Mouse (Mus musculus) CH12.LX (cell line): ENCODE measurements around the gene Odf4. TPM values are rescaled to one million over a fixed set of nuclear protein-coding genes. Genes with fewer than 3 reads are reported as not detected.
A peak's percentile ranks its signal among the peaks of the same experiment; 100 is the strongest.

ENCODE experiments used
- DNase-seq: peaks from one replicate; pipeline ENCODE4 v3.0.0-alpha.2; 2013; ENCODE audit errors: extremely low read depth
- H3K27ac ChIP-seq: 2 replicates; pipeline ENCODE4 v1.5.1; 2012; ENCODE audit warnings: low read depth, mild to moderate bottlenecking, control low read depth, moderate library complexity; ENCODE audit not compliant: insufficient read depth
- H3K27me3 ChIP-seq: replicated peaks from 2 replicates; pipeline ENCODE3; 2012; ENCODE audit warnings: inconsistent platforms
- H3K36me3 ChIP-seq, 2 experiments: replicated peaks in 1 of 2; 2 replicates each; pipeline versions ENCODE3 to v1.6.1; 2012; ENCODE audit warnings: inconsistent platforms in 1 of 2, low read length in 1 of 2, mild to moderate bottlenecking in 1 of 2, mixed read lengths in 1 of 2, moderate library complexity in 1 of 2; ENCODE audit not compliant: control insufficient read depth in 1 of 2, insufficient read depth in 1 of 2
- H3K4me1 ChIP-seq, 2 experiments: 2 replicates each; pipeline ENCODE4 v1.6.1; 2012; ENCODE audit warnings: inconsistent platforms in 1 of 2, moderate library complexity in 1 of 2; ENCODE audit not compliant: insufficient read depth in 2 of 2, control insufficient read depth in 1 of 2
- H3K4me2 ChIP-seq: 2 replicates; pipeline ENCODE4 v1.6.1; 2012; ENCODE audit warnings: low read depth, mild to moderate bottlenecking, control low read depth; ENCODE audit not compliant: poor library complexity, insufficient read depth, severe bottlenecking
- H3K4me3 ChIP-seq, 3 experiments: fragments of 150-350 bp in 1 of 3; sonication (generic) in 1 of 3; replicated peaks in 1 of 3; 2 replicates each; pipeline versions ENCODE3 to v1.5.1; 2011 to 2012; ENCODE audit warnings: low read depth in 2 of 3, low read length in 2 of 3, mild to moderate bottlenecking in 2 of 3, moderate library complexity in 2 of 3, control low read depth in 1 of 3, improper control_type of control experiment in 1 of 3, inconsistent platforms in 1 of 3, mixed read lengths in 1 of 3; ENCODE audit not compliant: poor library complexity in 1 of 3
- H3K79me2 ChIP-seq: replicated peaks from 2 replicates; pipeline ENCODE4 v1.6.1; 2012; ENCODE audit warnings: mild to moderate bottlenecking, moderate library complexity; ENCODE audit not compliant: control insufficient read depth, poor library complexity, insufficient read depth, severe bottlenecking; ENCODE audit errors: extremely low read depth
- H3K9ac ChIP-seq: 2 replicates; pipeline ENCODE4 v1.6.1; 2012; ENCODE audit warnings: low read depth, mild to moderate bottlenecking, control low read depth, moderate library complexity; ENCODE audit not compliant: insufficient read depth
- H3K9me3 ChIP-seq: replicated peaks from 2 replicates; pipeline ENCODE3; 2012; ENCODE audit warnings: low read length, inconsistent platforms, mixed read lengths
- CHD1 ChIP-seq: IDR thresholded peaks from 2 replicates; pipeline ENCODE4 v1.6.1; 2012; ENCODE audit warnings: low read depth, low read length, improper control_type of control experiment, inconsistent platforms
- E2F4 ChIP-seq: IDR thresholded peaks from 2 replicates; pipeline ENCODE4 v1.6.1; 2011; ENCODE audit warnings: low read depth, low read length, improper control_type of control experiment; ENCODE audit not compliant: insufficient replicate concordance
- EP300 ChIP-seq: IDR thresholded peaks from 2 replicates; pipeline ENCODE4 v1.6.1; 2011; ENCODE audit warnings: low read length, improper control_type of control experiment
- HCFC1 ChIP-seq: IDR thresholded peaks from 2 replicates; pipeline ENCODE4 v1.6.1; 2012; ENCODE audit warnings: low read depth, mild to moderate bottlenecking, inconsistent platforms, low read length, improper control_type of control experiment
- IRF4 ChIP-seq: IDR thresholded peaks from 2 replicates; pipeline ENCODE4 v1.6.1; 2014; ENCODE audit warnings: low read depth, mild to moderate bottlenecking, inconsistent platforms, low read length, improper control_type of control experiment
- JUN ChIP-seq: IDR thresholded peaks from 2 replicates; pipeline ENCODE4 v1.6.1; 2011; ENCODE audit warnings: low read depth, mild to moderate bottlenecking, low read length, improper control_type of control experiment, moderate library complexity; ENCODE audit not compliant: insufficient read depth
- JUND ChIP-seq: conservative IDR thresholded peaks from 2 replicates; pipeline ENCODE4 v1.6.1; 2011; ENCODE audit warnings: low read depth, low read length, improper control_type of control experiment
- MAFK ChIP-seq: IDR thresholded peaks from 2 replicates; pipeline ENCODE4 v1.6.1; 2011; ENCODE audit warnings: low read length, improper control_type of control experiment; ENCODE audit not compliant: insufficient replicate concordance
- MAX ChIP-seq: IDR thresholded peaks from 2 replicates; pipeline ENCODE4 v1.6.1; 2011; ENCODE audit warnings: low read length, improper control_type of control experiment
- MAZ ChIP-seq: IDR thresholded peaks from 2 replicates; pipeline ENCODE4 v1.6.1; 2012; ENCODE audit warnings: low read depth, mild to moderate bottlenecking, inconsistent platforms, low read length, improper control_type of control experiment, moderate library complexity
- NELFE ChIP-seq: IDR thresholded peaks from 2 replicates; pipeline ENCODE4 v1.6.1; 2011; ENCODE audit warnings: low read depth, low read length, improper control_type of control experiment
- NRF1 ChIP-seq: IDR thresholded peaks from 2 replicates; pipeline ENCODE4 v1.6.1; 2014; ENCODE audit warnings: low read depth, mild to moderate bottlenecking, inconsistent platforms, low read length, improper control_type of control experiment, moderate library complexity
- POLR2A ChIP-seq: IDR thresholded peaks from 2 replicates; pipeline ENCODE4 v1.6.1; 2011; ENCODE audit warnings: low read depth, mild to moderate bottlenecking, improper control_type of control experiment, low read length
- POLR2AphosphoS2 ChIP-seq: IDR thresholded peaks from 2 replicates; pipeline ENCODE4 v1.6.1; 2011; ENCODE audit warnings: low read depth, low read length, improper control_type of control experiment
- RAD21 ChIP-seq: IDR thresholded peaks from 2 replicates; pipeline ENCODE4 v1.6.1; 2011; ENCODE audit warnings: low read depth, mild to moderate bottlenecking, low read length, improper control_type of control experiment, moderate library complexity
- RCOR1 ChIP-seq: conservative IDR thresholded peaks from 2 replicates; pipeline ENCODE4 v1.6.1; 2012; ENCODE audit warnings: low read depth, mild to moderate bottlenecking, inconsistent platforms, low read length, improper control_type of control experiment
- SIN3A ChIP-seq: IDR thresholded peaks from 2 replicates; pipeline ENCODE4 v1.6.1; 2012; ENCODE audit warnings: low read length, improper control_type of control experiment, inconsistent platforms
- TBP ChIP-seq: conservative IDR thresholded peaks from 2 replicates; pipeline ENCODE4 v1.6.1; 2011; ENCODE audit warnings: low read depth, low read length, improper control_type of control experiment
- USF2 ChIP-seq: conservative IDR thresholded peaks from 2 replicates; pipeline ENCODE4 v1.6.1; 2011; ENCODE audit warnings: low read depth, low read length, improper control_type of control experiment
- ZMIZ1 ChIP-seq: IDR thresholded peaks from 2 replicates; pipeline ENCODE4 v1.6.1; 2012; ENCODE audit warnings: low read depth, mild to moderate bottlenecking, inconsistent platforms, low read length, improper control_type of control experiment
- dilution Hi-C: fragments of 300-500 bp; cut with MboI; formaldehyde crosslinking; loops from 2 replicates; pipeline ENCODE4 v1.14.3; 2020; ENCODE audit warnings: low sequenced_read_pairs; ENCODE audit not compliant: extremely low pct_unique_long_range_greater_than_20kb, extremely low pct_ligation_motif_present
- in situ Hi-C: fragments of 300-500 bp; cut with MboI; formaldehyde crosslinking; loops from 3 replicates; pipeline ENCODE4 v1.14.3; 2019; ENCODE audit warnings: low sequenced_read_pairs, low pct_ligation_motif_present, low pct_unique_long_range_greater_than_20kb, mixed read lengths
- polyA plus RNA-seq: library from polyadenylated mRNA; unstranded; fragments of >175 nt; gene quantifications from 2 replicates; pipeline ENCODE4 v1.2.1, GENCODE M21; 2012; ENCODE audit warnings: low read depth; ENCODE audit not compliant: insufficient read length
- total RNA-seq, 2 experiments: library from RNA; depleted of rRNA; stranded (reverse); fragments of 300-350 nt in 1 of 2; fragments of >200 nt in 1 of 2; gene quantifications; 2 replicates each; pipeline ENCODE4 v1.2.3; 2012 to 2014

The Odf4 gene
- total and polyA plus RNA-seq, 3 experiments: not detected

GRCm38 (mm10) chr11:68975085-68975484, 48.2 kb upstream of the Odf4 start, which contains the start of gene Rangrf:
TSS of gene Rangrf (minus strand) at chr11:68975185.
- dilution Hi-C loops: no loop called here
- no peak within 1 kb of the TSS for H3K4me3 ChIP-seq
- in situ Hi-C loops: no loop called here

GRCm38 (mm10) chr11:68974059-68974450, 47.2 kb upstream of the Odf4 start:
- peak overlapping the region in 2 of 3 experiments; percentile 41 to 52 for H3K4me3 ChIP-seq
- no peak overlapping the region for H3K9ac ChIP-seq
- in situ Hi-C loops (loop anchor here (5.0 kb wide), 1 partner anchor 72 kb away; the partner anchor contains the start of gene Rpl26), dilution Hi-C loops (no loop called here)
- H3K4me1 ChIP-seq: peaks cover 4 to 24% of the 10 kb centered on the region in 2 experiments
- H3K79me2 ChIP-seq: no peaks in the 10 kb centered on the region
- TF ChIP-seq MAX (no peak), E2F4 (no peak), EP300 (no peak), MAZ (no peak), MAFK (no peak), NELFE (no peak), NRF1 (no peak), SIN3A (no peak), TBP (no peak), HCFC1 (no peak), CHD1 (no peak), POLR2A (no peak)
- no peak for DNase-seq
- H3K27ac ChIP-seq: no peak overlapping the region
- H3K27me3 ChIP-seq: peaks cover 7% of the 10 kb centered on the region
- peaks cover 0 to 20% of the 10 kb centered on the region in 2 experiments for H3K36me3 ChIP-seq
- H3K4me2 ChIP-seq: peak overlapping the region; percentile 75
- no peaks in the 10 kb centered on the region for H3K9me3 ChIP-seq

More at GRCm38 (mm10) chr11:68975085-68975484, 48.2 kb upstream of the Odf4 start, which contains the start of gene Rangrf:
- Histone ChIP-seq H3K4me1 (peaks cover 4 to 30% of the 10 kb centered on the region in 2 experiments), H3K9ac (no peak within 1 kb of the TSS), H3K9me3 (no peaks in the 10 kb centered on the region)
- TF ChIP-seq POLR2AphosphoS2 (no peak), MAFK (no peak), TBP (no peak), NRF1 (no peak), IRF4 (no peak), JUND (no peak), JUN (no peak), MAX (no peak), RCOR1 (no peak), ZMIZ1 (no peak), USF2 (no peak), NELFE (no peak), RAD21 (no peak)
- TF ChIP-seq, all 38 proteins: peak for 0
- DNase-seq: no peak
- no peaks in the 10 kb centered on the region for H3K79me2 ChIP-seq
- H3K36me3 ChIP-seq: peaks cover 0 to 16% of the 10 kb centered on the region in 2 experiments
- H3K27me3 ChIP-seq: peaks cover 7% of the 10 kb centered on the region
- H3K27ac ChIP-seq: no peak within 1 kb of the TSS
- peak within 1 kb of the TSS; percentile 75 for H3K4me2 ChIP-seq
